Mouse (Mus musculus): Measurements from ENCODE around the gene Wfdc9. TPM values are rescaled to one million over a fixed set of nuclear protein-coding genes. Genes with fewer than 3 reads are reported as not detected.

The Wfdc9 gene
- total and polyA plus RNA-seq, 3 experiments = not detected

DNA sequence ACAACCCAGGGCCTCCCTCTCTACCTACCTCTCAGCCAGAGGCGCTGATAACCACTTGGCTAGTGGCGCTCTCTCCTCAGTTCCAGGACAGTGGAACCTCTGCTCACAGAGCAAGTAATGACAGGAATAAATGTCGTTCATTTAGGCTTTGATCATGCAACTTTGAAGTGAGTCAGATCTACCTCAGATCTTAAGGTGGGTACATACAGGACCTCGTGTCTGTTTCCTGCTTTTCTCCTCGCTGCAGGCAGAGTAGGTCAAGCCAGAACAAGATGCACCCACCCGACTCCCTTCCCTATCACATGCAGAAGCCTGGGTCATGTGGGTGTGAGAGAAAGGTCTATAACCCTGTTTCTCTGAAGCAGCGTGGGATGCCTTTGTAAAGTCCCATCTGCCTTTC, 17.6 kb upstream of the Wfdc9 start, which contains the start of gene Wfdc11:
TSS of gene Wfdc11 (minus strand) at position 101 of the 400 bp plus-strand sequence.
- no peak for TF ChIP-seq CTCF (IDR thresholded peaks at IDR 0.05; ENCODE audit: low read depth, low read length)
- TF ChIP-seq GATA2 (IDR thresholded peaks at IDR 0.05; ENCODE audit: borderline replicate concordance, low read depth, low read length) = no peak
- no peak for TF ChIP-seq POLR2AphosphoS5 (IDR thresholded peaks at IDR 0.05; ENCODE audit: insufficient replicate concordance, low read depth, low read length)
- no peak for TF ChIP-seq GATA1 (IDR thresholded peaks at IDR 0.05; ENCODE audit: borderline replicate concordance, low read length)
- TF ChIP-seq TAL1 (conservative IDR thresholded peaks at IDR 0.05; ENCODE audit: low read depth, low read length) = no peak
- peaks cover 5% of the 10 kb centered on the region; the same call in 1 of the 2 replicates for H3K9me3 ChIP-seq (replicated peaks)
- no peaks in the 10 kb centered on the region for H3K27me3 ChIP-seq (ENCODE audit: insufficient read depth, low read length)
- no peak within 1 kb of the TSS for H3K4me3 ChIP-seq (ENCODE audit: low read depth, low read length)
- ATAC-seq (ENCODE audit: extremely low read depth, insufficient number of reproducible peaks, low FRiP score, poor library complexity, severe bottlenecking) = no peak
- H3K36me3 ChIP-seq (replicated peaks) = no peaks in the 10 kb centered on the region
- DNase-seq (ENCODE audit: low spot score) = no peak
- peaks cover 4% of the 10 kb centered on the region for H3K4me1 ChIP-seq (ENCODE audit: insufficient read depth, low read depth, low read length)

DNA sequence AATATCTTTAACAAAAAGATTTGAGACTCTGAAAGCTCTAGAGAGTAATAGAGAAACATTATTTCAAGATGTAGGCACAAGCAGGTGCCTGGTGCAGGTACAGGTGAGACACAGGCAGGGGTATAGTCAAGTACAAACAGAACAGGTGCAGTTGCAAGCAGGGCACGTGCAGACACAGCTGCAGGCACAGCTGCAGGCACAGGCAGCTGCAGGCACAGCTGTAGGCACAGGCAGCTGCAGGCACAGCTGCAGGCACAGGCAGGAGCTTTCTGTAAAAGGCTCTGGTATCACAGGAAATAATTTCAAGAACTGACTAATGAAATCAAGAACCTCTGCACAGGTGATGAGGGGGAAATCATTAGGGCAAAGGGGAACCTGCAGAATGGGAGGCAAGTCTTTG, 14.6 kb upstream of the Wfdc9 start:
- H3K27me3 ChIP-seq (ENCODE audit: insufficient read depth, low read length) = no peaks in the 10 kb centered on the region
- no peak for TF ChIP-seq GATA2 (IDR thresholded peaks at IDR 0.05; ENCODE audit: borderline replicate concordance, low read depth, low read length)
- TF ChIP-seq CTCF (IDR thresholded peaks at IDR 0.05; ENCODE audit: low read depth, low read length) = no peak
- no peak for TF ChIP-seq POLR2AphosphoS5 (IDR thresholded peaks at IDR 0.05; ENCODE audit: insufficient replicate concordance, low read depth, low read length)
- no peak for TF ChIP-seq TAL1 (conservative IDR thresholded peaks at IDR 0.05; ENCODE audit: low read depth, low read length)
- no peak for TF ChIP-seq GATA1 (IDR thresholded peaks at IDR 0.05; ENCODE audit: borderline replicate concordance, low read length)
- H3K4me3 ChIP-seq (ENCODE audit: low read depth, low read length) = no peak overlapping the region
- no peaks in the 10 kb centered on the region for H3K36me3 ChIP-seq (replicated peaks)
- ATAC-seq (ENCODE audit: extremely low read depth, insufficient number of reproducible peaks, low FRiP score, poor library complexity, severe bottlenecking) = no peak
- no peaks in the 10 kb centered on the region; the same call in 1 of the 2 replicates for H3K4me1 ChIP-seq (ENCODE audit: insufficient read depth, low read depth, low read length)
- DNase-seq (ENCODE audit: low spot score) = no peak
- H3K9me3 ChIP-seq (replicated peaks) = peaks cover 10% of the 10 kb centered on the region

DNA sequence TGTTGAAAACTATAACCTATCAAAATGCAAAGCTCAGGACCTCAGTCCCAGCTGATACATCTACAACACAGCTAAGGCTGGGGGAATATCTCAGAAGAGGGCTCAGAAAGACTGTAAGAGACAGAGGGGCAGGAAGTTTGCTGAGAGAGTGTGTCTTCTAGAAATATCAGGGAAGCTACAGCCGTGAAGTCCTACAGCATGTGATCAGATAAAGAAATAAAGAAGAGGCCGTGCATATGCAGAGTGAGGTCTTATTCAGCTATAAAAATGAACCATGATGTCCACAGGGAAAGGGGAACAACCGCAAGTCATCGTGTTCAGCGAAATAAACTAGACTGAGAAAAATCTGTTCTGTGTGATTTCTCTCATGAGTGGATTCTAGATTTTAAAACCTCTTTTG, 13.9 kb upstream of the Wfdc9 start:
- no peak for ATAC-seq (ENCODE audit: extremely low read depth, insufficient number of reproducible peaks, low FRiP score, poor library complexity, severe bottlenecking)

GRCm38 (mm10) chr2:164664851-164665250, 8.5 kb upstream of the Wfdc9 start:
- no peak for ATAC-seq (ENCODE audit: extremely low read depth, insufficient number of reproducible peaks, low FRiP score, poor library complexity, severe bottlenecking)

More for the DNA sequence above, 13.9 kb upstream of the Wfdc9 start:
- Histone ChIP-seq H3K36me3 (replicated peaks) (no peaks in the 10 kb centered on the region), H3K4me3 (ENCODE audit: low read depth, low read length) (no peak overlapping the region), H3K9me3 (replicated peaks) (peaks cover 9% of the 10 kb centered on the region), H3K27me3 (ENCODE audit: insufficient read depth, low read length) (no peaks in the 10 kb centered on the region), H3K4me1 (ENCODE audit: insufficient read depth, low read depth, low read length) (no peaks in the 10 kb centered on the region; the same call in 1 of the 2 replicates)
- no peak for TF ChIP-seq POLR2AphosphoS5 (IDR thresholded peaks at IDR 0.05; ENCODE audit: insufficient replicate concordance, low read depth, low read length)
- TF ChIP-seq TAL1 (conservative IDR thresholded peaks at IDR 0.05; ENCODE audit: low read depth, low read length) = no peak
- TF ChIP-seq CTCF (IDR thresholded peaks at IDR 0.05; ENCODE audit: low read depth, low read length) = no peak
- no peak for TF ChIP-seq GATA1 (IDR thresholded peaks at IDR 0.05; ENCODE audit: borderline replicate concordance, low read length)
- TF ChIP-seq GATA2 (IDR thresholded peaks at IDR 0.05; ENCODE audit: borderline replicate concordance, low read depth, low read length) = no peak
- no peak for DNase-seq (ENCODE audit: low spot score)

DNA sequence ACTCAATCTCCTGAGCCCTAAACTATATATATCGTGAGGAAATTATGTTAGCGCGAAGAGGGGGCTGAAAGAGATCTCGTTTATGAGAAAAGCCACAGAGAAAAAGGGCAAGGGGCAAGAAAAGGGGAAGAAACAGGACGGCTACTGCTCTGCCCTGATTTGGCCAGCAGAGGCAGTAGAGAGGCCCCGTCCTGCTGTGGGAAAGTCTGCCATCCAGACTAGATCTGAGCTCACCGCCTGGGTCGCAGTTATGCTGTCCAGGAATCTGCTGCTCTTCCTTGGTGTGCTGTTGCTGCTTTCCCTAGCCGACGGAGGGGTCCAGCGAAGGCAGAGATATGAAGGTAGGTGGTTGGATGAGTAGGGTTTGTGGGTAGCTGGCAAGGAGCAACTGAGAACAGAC, 525 bp downstream of the Wfdc9 start, which contains the start of gene Wfdc10:
TSS of gene Wfdc10 (plus strand) at position 189 of the 400 bp plus-strand sequence.
- H3K27me3 ChIP-seq (ENCODE audit: insufficient read depth, low read length) = no peaks in the 10 kb centered on the region
- 0 out of 2 replicates have a peak, but pooled peaks cover 3% of the 10 kb centered on the region for H3K4me1 ChIP-seq (ENCODE audit: insufficient read depth, low read depth, low read length)
- no peaks in the 10 kb centered on the region for H3K9me3 ChIP-seq (replicated peaks)
- H3K4me3 ChIP-seq (ENCODE audit: low read depth, low read length) = no peak within 1 kb of the TSS
- ATAC-seq (ENCODE audit: extremely low read depth, insufficient number of reproducible peaks, low FRiP score, poor library complexity, severe bottlenecking) (peak; percentile 54; the same call in 1 of the 2 replicates), DNase-seq (ENCODE audit: low spot score) (peak; percentile 22)
- H3K36me3 ChIP-seq (replicated peaks) = no peaks in the 10 kb centered on the region
- no peak for TF ChIP-seq POLR2AphosphoS5 (IDR thresholded peaks at IDR 0.05; ENCODE audit: insufficient replicate concordance, low read depth, low read length)
- no peak for TF ChIP-seq TAL1 (conservative IDR thresholded peaks at IDR 0.05; ENCODE audit: low read depth, low read length)
- TF ChIP-seq CTCF (IDR thresholded peaks at IDR 0.05; ENCODE audit: low read depth, low read length) = peak; percentile 87
- TF ChIP-seq GATA1 (IDR thresholded peaks at IDR 0.05; ENCODE audit: borderline replicate concordance, low read length) = no peak
- no peak for TF ChIP-seq GATA2 (IDR thresholded peaks at IDR 0.05; ENCODE audit: borderline replicate concordance, low read depth, low read length)

More at GRCm38 (mm10) chr2:164664851-164665250, 8.5 kb upstream of the Wfdc9 start:
- Histone ChIP-seq H3K27me3 (ENCODE audit: insufficient read depth, low read length) (no peaks in the 10 kb centered on the region), H3K9me3 (replicated peaks) (peaks cover 6% of the 10 kb centered on the region), H3K4me1 (ENCODE audit: insufficient read depth, low read depth, low read length) (no peaks in the 10 kb centered on the region), H3K36me3 (replicated peaks) (no peaks in the 10 kb centered on the region), H3K4me3 (ENCODE audit: low read depth, low read length) (no peak overlapping the region)
- DNase-seq (ENCODE audit: low spot score) = no peak
- TF ChIP-seq POLR2AphosphoS5 (IDR thresholded peaks at IDR 0.05; ENCODE audit: insufficient replicate concordance, low read depth, low read length) (no peak), CTCF (IDR thresholded peaks at IDR 0.05; ENCODE audit: low read depth, low read length) (no peak), GATA2 (IDR thresholded peaks at IDR 0.05; ENCODE audit: borderline replicate concordance, low read depth, low read length) (no peak), TAL1 (conservative IDR thresholded peaks at IDR 0.05; ENCODE audit: low read depth, low read length) (no peak), GATA1 (IDR thresholded peaks at IDR 0.05; ENCODE audit: borderline replicate concordance, low read length) (no peak)

DNA sequence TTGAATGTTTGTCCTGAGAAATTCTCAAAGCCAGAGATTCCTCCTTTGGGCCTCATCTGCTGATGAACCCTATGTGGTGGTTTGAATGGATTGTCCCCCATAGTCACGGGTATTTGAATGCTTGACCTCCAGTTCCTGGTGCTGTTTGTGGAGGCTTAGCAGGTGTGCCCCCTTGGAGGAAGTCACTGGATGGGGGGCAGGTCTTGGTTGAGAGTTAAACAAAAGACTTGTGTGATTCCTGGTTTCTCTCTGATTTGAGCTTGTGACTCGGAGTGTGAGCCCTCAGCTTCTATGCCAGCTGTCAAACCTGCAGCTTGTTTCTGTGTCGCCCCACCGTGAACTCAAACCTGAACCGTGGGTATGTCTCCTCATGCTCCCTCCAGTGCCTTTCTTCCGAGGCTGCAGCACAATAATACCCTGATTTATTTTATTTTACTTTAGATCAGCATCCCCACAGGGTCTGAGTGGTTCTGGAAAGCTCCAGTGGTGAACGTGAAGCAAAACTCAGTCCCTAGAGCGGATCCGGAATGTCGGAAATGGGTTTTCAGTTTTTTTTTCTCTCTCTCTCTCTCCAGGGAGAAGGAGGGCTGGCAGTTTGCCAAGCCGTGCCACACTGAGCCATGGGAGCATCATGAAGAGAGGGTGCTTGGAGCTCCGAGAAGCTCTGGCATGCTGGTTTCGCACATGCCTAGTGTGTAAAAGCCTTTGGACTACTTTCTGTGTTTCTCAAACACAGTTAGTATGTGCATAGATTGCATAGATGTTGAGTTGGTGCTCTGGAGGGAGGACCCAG, 14.3 kb downstream of the Wfdc9 start:
- TF ChIP-seq GATA2 (IDR thresholded peaks at IDR 0.05; ENCODE audit: borderline replicate concordance, low read depth, low read length) (no peak), GATA1 (IDR thresholded peaks at IDR 0.05; ENCODE audit: borderline replicate concordance, low read length) (no peak), TAL1 (conservative IDR thresholded peaks at IDR 0.05; ENCODE audit: low read depth, low read length) (no peak), CTCF (IDR thresholded peaks at IDR 0.05; ENCODE audit: low read depth, low read length) (no peak), POLR2AphosphoS5 (IDR thresholded peaks at IDR 0.05; ENCODE audit: insufficient replicate concordance, low read depth, low read length) (no peak)
- ATAC-seq (ENCODE audit: extremely low read depth, insufficient number of reproducible peaks, low FRiP score, poor library complexity, severe bottlenecking) (no peak), DNase-seq (ENCODE audit: low spot score) (no peak)
- H3K36me3 ChIP-seq (replicated peaks) = no peaks in the 10 kb centered on the region
- H3K9me3 ChIP-seq (replicated peaks) = no peaks in the 10 kb centered on the region
- peaks cover 4% of the 10 kb centered on the region; the same call in 1 of the 2 replicates for H3K27me3 ChIP-seq (ENCODE audit: insufficient read depth, low read length)
- H3K4me1 ChIP-seq (ENCODE audit: insufficient read depth, low read depth, low read length) = peaks cover 8% of the 10 kb centered on the region
- H3K4me3 ChIP-seq (ENCODE audit: low read depth, low read length) = no peak overlapping the region

Data from G1E (cell line).